Mouse (Mus musculus) ES-Bruce4 (cell line): Measurements from ENCODE around the gene Tanc1. TPM values are rescaled to one million over a fixed set of nuclear protein-coding genes. Genes with fewer than 3 reads are reported as not detected.

Experiments used
- H3K27ac ChIP-seq: 2 replicates; pipeline ENCODE4 v1.5.1; 2012; ENCODE audit warnings: low read length, inconsistent platforms; ENCODE audit not compliant: insufficient read depth
- H3K27me3 ChIP-seq: 2 replicates; pipeline ENCODE4 v1.6.1; 2012; ENCODE audit warnings: mild to moderate bottlenecking, low read length, inconsistent platforms; ENCODE audit not compliant: control insufficient read depth, poor library complexity, insufficient read depth, severe bottlenecking
- H3K36me3 ChIP-seq: 2 replicates; pipeline ENCODE4 v1.6.1; 2012; ENCODE audit warnings: inconsistent platforms, mild to moderate bottlenecking, low read length, moderate library complexity; ENCODE audit not compliant: control insufficient read depth, poor library complexity, insufficient read depth, severe bottlenecking
- H3K4me1 ChIP-seq: one replicate; pipeline ENCODE4 v1.8.1; 2011; ENCODE audit warnings: low read length; ENCODE audit not compliant: control insufficient read depth, insufficient read depth
- H3K4me3 ChIP-seq: 2 replicates; pipeline ENCODE4 v1.5.1; 2011; ENCODE audit warnings: low read depth, mild to moderate bottlenecking, low read length
- H3K9ac ChIP-seq: 2 replicates; pipeline ENCODE4 v1.6.1; 2012; ENCODE audit warnings: low read depth, mild to moderate bottlenecking, inconsistent platforms; ENCODE audit not compliant: poor library complexity, severe bottlenecking
- H3K9me3 ChIP-seq: replicated peaks from 2 replicates; pipeline ENCODE4 v1.6.1; 2012; ENCODE audit warnings: mild to moderate bottlenecking, low read length, inconsistent platforms; ENCODE audit not compliant: control insufficient read depth, poor library complexity, insufficient read depth, severe bottlenecking
- CTCF ChIP-seq: IDR thresholded peaks from one replicate; pipeline ENCODE4 v1.8.1; 2011; ENCODE audit warnings: low read depth, low read length
- EP300 ChIP-seq: IDR thresholded peaks from 2 replicates; pipeline ENCODE4 v1.6.1; 2011; ENCODE audit warnings: low read depth, low read length; ENCODE audit not compliant: insufficient read depth
- POLR2A ChIP-seq: IDR thresholded peaks from one replicate; pipeline ENCODE4 v1.8.1; 2011; ENCODE audit warnings: low read length; ENCODE audit not compliant: insufficient read depth
- polyA plus RNA-seq: library from polyadenylated mRNA; stranded (reverse); fragments of >200 nt; gene quantifications from 2 replicates; pipeline ENCODE4 v1.2.4, GENCODE M21; 2011; ENCODE audit warnings: low read depth; ENCODE audit not compliant: missing spikeins, insufficient read depth, insufficient read length

Gene Tanc1
- polyA plus RNA-seq, 1 experiment = 62.4 TPM

- Histone ChIP-seq H3K27me3 (no peaks in the 10 kb centered on the region), H3K4me1 (peaks cover 5% of the 10 kb centered on the region), H3K36me3 (no peaks in the 10 kb centered on the region), H3K4me3 (no peak overlapping the region), H3K27ac (peak overlapping the region; percentile 89), H3K9ac (no peak overlapping the region), H3K9me3 (no peaks in the 10 kb centered on the region)
- TF ChIP-seq CTCF (no peak), EP300 (peak; percentile 79), POLR2A (no peak)
These were observed 15.7 kb downstream of the Tanc1 start for GRCm38 (mm10) chr2:59627502-59627901.

- no peaks in the 10 kb centered on the region for H3K27me3 ChIP-seq
- H3K4me1 ChIP-seq = peaks cover 5% of the 10 kb centered on the region
- peak overlapping the region; percentile 25 for H3K4me3 ChIP-seq
- TF ChIP-seq POLR2A (no peak), CTCF (no peak), EP300 (no peak)
- H3K27ac ChIP-seq = peak overlapping the region; percentile 89
- no peaks in the 10 kb centered on the region for H3K9me3 ChIP-seq
- H3K9ac ChIP-seq = 0 out of 2 replicates have a peak overlapping the region, but pooled peaks have one; percentile 36
- H3K36me3 ChIP-seq = no peaks in the 10 kb centered on the region
These were observed 16.4 kb downstream of the Tanc1 start for GRCm38 (mm10) chr2:59628057-59628901.

GRCm38 (mm10) chr2:59629829-59630228 lies 18.0 kb downstream of the Tanc1 start:
- H3K4me1 ChIP-seq = peaks cover 5% of the 10 kb centered on the region
- peaks cover 2% of the 10 kb centered on the region for H3K9me3 ChIP-seq
- H3K27me3 ChIP-seq = no peaks in the 10 kb centered on the region
- H3K9ac ChIP-seq = peak overlapping the region; percentile 36; the same call in 1 of the 2 replicates
- H3K4me3 ChIP-seq = peak overlapping the region; percentile 43
- no peak for TF ChIP-seq CTCF
- peak; percentile 60; the same call in 1 of the 2 replicates for TF ChIP-seq EP300
- no peak for TF ChIP-seq POLR2A
- H3K27ac ChIP-seq = peak overlapping the region; percentile 89
- no peaks in the 10 kb centered on the region for H3K36me3 ChIP-seq

DNA sequence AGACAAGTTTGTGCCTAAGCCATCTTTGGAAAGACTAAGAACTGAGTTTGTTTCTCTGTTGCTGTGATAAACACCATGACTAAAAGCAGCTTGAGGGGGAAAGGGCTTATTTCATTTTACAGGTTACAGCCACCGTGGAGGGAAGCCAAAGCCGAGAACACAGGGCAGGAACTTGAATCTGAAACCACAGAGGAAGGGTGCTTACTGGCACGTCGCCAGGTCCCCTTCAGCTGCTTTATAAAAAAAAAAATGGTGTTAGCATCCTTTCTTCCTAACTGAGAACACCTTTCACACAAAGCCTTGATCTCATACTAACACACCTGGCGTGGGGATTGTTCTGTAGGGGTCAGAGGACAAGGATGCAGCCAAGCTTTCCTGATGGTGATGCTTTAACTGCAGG lies 19.6 kb downstream of the Tanc1 start:
- peaks cover 11% of the 10 kb centered on the region for H3K9me3 ChIP-seq
- TF ChIP-seq CTCF (no peak), POLR2A (no peak), EP300 (no peak)
- H3K4me3 ChIP-seq = no peak overlapping the region
- peaks cover 8% of the 10 kb centered on the region for H3K4me1 ChIP-seq
- no peaks in the 10 kb centered on the region for H3K27me3 ChIP-seq
- H3K36me3 ChIP-seq = no peaks in the 10 kb centered on the region
- H3K9ac ChIP-seq = no peak overlapping the region
- peak overlapping the region; percentile 22 for H3K27ac ChIP-seq

GRCm38 (mm10) chr2:59633761-59634430 lies 22.1 kb downstream of the Tanc1 start:
- peaks cover 12% of the 10 kb centered on the region for H3K4me1 ChIP-seq
- no peak overlapping the region for H3K9ac ChIP-seq
- TF ChIP-seq EP300 = peak; percentile 85
- no peak for TF ChIP-seq CTCF
- no peak for TF ChIP-seq POLR2A
- no peaks in the 10 kb centered on the region for H3K27me3 ChIP-seq
- H3K36me3 ChIP-seq = no peaks in the 10 kb centered on the region
- H3K9me3 ChIP-seq = peaks cover 11% of the 10 kb centered on the region
- H3K4me3 ChIP-seq = peak overlapping the region; percentile 6; the same call in 1 of the 2 replicates
- H3K27ac ChIP-seq = peak overlapping the region; percentile 93
